Mouse (Mus musculus): ENCODE measurements around the gene Dip2b. TPM values are rescaled to one million over a fixed set of nuclear protein-coding genes. Genes with fewer than 3 reads are reported as not detected.
A peak's percentile ranks its signal among the peaks of the same experiment; 100 is the strongest.

The Dip2b gene
- total RNA-seq, 2 experiments from 2014 or later: 6.1 to 10.6 TPM

DNA sequence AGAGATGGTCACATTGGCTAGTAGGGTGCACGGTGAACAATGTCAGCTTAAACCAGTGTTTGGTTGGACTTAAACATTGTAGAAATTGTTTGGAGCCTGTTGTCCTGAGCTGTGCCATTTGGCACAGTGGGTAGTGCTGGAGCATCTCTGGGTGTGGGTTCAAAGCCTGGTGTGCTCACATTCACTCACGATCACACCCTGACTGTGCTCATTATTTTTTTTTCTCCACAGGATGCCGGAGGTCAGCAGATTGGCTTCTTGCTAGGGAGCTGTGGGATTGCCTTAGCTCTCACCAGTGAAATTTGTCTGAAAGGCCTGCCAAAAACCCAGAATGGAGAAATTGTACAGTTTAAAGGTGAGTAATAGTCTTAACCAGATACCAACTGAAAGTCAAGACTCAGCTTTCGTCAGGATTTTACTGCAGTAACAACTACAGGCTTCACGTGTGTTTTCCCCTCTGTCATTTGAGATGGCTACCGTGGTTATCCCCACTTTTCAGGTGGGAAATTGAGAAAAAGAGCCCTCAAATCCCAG lies 123.3 kb downstream of the Dip2b start:
- ATAC-seq (replicated peaks; ENCODE audit: low FRiP score, low TSS enrichment, poor library complexity, severe bottlenecking): no peak

DNA sequence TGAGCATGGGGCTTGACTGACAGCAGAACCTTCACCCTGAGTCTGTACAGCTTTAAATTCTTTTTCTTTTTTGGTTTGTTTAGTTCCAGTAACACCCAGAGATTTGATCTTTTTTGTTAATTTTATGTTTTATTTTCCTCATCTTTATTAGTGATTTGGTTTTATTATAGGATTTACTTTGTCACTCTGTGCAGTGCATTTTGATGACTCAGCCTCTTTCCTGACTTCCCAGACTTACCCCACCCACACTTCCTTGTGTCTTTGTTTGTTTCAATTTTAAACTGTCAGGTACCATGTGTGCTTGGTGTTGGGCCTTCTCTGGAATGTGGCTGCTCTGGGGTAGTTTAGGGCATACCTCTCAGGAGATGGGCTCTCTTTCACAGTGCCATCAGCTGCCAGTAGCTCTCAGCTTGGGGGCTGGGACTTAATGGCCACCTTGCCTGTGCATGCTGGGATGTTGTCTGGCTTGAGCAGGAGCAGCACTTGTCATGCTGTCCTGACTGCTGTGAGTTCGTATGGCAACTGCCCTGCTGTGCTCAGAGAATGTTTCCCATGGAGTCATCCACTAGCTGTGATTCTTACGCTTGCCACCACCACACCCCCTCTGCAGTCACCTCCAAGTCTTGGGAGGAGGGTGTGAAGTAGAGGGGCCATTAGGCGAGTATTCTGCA lies 125.1 kb downstream of the Dip2b start:
- no peak for ATAC-seq (replicated peaks; ENCODE audit: low FRiP score, low TSS enrichment, poor library complexity, severe bottlenecking)

DNA sequence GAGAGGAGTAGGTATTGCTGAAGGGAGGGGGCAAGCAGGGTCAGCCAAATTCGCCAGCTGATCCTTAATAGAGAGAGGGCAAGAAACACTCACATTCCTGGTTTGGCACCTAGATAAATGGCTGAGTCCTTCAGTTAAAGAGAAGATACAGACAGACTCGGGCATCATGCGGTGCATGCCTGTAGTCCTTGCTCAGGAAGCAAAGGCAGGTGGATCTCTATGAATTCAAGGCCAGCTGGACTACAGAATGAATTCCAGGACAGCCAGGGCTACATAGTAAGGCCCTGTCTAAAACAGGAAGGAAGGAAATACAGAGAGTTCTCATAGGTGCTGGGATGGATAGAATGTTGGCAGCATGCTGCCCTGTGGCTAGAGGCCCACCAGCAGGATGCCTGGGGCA lies 128.0 kb downstream of the Dip2b start:
- ATAC-seq (replicated peaks; ENCODE audit: low FRiP score, low TSS enrichment, poor library complexity, severe bottlenecking): no peak

DNA sequence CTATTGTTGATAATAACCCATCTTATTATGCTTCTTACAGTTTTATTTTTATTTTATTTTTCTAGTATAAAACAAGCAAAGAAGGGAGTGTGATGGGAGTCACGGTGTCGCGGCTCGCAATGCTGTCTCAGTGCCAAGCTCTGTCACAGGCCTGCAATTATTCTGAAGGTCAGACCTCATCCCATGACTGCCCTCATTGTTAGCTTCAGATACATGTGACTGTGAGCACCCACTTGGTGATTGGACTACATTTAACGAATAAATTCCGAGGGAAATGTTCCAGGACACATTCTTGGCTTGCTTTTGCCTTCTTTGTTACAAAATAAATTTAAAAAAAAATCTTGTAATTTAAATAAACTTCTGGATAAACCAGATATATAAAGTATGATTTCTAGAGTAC lies 129.3 kb downstream of the Dip2b start:
- no peak for ATAC-seq (replicated peaks; ENCODE audit: low FRiP score, low TSS enrichment, poor library complexity, severe bottlenecking)

DNA sequence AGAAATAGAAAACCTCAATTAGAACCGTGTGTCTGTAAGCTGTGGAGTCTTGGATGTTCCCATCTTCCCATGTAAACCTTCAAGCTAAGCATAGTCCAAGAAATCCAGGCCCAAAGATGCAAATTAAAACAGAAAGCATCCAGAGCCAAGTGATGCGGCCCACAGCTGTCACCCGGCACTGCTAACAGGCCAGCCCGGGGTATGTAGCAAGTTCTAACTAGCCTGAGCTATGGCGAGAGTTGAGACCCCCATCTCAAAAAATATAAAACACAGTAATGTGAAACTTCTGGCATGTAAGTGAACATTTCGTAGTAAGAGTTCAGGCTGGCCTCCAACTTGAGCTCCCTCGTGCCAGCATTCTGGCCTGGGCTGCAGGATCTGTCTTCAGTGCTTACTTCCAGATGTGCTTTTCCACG lies 129.7 kb downstream of the Dip2b start:
- ATAC-seq (replicated peaks; ENCODE audit: low FRiP score, low TSS enrichment, poor library complexity, severe bottlenecking): no peak

DNA sequence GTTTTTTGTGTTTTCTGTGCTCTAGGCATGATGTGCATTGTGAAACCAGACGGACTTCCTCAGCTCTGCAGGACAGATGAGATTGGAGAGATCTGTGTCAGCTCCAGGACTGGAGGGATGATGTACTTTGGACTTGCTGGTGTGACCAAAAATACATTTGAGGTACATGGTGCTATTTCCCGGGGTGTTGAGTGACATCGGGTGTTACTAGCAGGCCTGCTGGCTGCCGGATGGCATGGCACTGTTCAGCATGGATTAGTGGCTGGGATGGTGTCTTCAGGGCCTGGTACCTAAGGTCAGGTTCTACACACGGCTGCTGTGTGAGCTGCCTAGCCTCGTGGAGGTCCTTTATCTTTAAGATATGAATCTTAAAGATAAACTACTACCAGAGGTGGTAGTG lies 136.7 kb downstream of the Dip2b start:
- ATAC-seq (replicated peaks; ENCODE audit: low FRiP score, low TSS enrichment, poor library complexity, severe bottlenecking): no peak

DNA sequence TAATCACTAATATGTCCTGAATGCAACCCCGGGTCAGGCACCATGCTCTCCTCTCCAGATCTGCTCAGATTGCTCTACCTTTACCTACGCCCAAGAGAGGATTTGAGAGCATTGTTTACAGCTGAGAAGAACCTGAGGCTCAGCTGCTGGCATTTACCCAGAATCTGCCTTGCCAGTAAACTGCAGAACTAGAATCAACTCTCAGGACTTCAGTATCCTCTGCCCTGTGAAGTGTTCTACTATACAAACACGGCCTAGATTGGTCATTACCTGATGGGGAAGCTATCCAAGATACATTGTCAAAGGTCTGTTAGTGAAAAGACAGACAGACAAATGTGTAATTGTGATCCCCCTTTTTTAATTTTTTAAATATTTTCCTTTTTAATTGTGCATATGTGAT lies 138.7 kb downstream of the Dip2b start:
- ATAC-seq (replicated peaks; ENCODE audit: low FRiP score, low TSS enrichment, poor library complexity, severe bottlenecking): no peak

DNA sequence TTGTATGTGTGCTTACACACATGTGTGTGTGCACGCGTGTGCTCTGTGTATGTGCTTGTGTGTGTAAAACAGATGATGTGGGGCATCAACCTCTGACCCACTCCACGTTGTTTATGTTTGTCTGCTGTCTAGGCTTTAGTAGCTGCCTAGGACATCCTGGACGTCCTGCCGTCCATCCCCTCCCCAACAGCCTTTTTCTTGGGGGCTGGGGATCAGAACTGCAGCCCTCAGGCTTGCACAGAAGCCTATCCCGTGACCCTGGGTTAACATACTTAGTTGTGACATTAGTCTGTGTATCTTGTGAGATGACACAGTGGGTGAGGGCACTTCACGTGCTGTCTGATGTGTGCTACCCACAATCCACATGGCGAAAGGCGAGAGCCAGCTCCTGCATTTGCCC lies 139.1 kb downstream of the Dip2b start:
- ATAC-seq (replicated peaks; ENCODE audit: low FRiP score, low TSS enrichment, poor library complexity, severe bottlenecking): no peak

DNA sequence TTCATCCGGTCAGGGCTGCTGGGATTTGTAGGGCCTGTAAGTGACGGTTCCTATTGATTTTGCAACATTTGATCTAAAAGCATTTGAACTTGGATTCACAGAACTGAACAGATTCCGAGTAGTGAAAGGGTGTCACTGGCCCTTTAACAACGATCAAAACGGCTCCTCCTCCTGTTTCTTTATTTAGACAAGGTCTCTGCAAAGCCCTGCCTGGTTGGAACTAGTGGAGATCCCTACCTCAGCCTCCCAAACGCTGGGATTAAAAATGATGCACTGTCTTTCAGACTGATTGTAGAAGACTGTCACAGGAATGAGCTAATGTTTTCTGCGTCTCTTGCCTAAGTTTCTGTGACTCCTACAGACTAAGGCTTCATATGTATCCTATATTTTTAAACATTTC lies 140.0 kb downstream of the Dip2b start:
- ATAC-seq (replicated peaks; ENCODE audit: low FRiP score, low TSS enrichment, poor library complexity, severe bottlenecking): no peak

DNA sequence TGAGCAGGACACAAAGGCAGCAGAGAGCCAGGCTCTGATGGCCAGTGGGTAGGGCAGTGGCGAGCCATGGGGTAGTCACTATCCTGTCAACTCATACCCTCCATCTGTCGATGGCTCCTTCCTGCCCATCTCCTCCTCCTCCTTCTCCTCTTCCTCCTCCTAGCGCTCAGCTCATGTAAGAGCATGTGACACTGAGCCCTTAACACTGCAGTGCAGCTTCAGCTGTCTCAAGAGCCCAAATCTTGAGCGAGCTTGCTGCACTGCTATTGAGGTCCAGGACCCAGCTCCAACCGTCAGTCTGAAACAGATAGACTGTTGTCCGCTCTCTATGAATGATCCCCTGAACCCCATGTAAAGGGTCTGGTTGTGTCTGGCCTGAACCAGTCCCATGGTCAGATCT lies 141.2 kb downstream of the Dip2b start:
- ATAC-seq (replicated peaks; ENCODE audit: low FRiP score, low TSS enrichment, poor library complexity, severe bottlenecking): peak; percentile 69; the same call in 1 of the 2 replicates

DNA sequence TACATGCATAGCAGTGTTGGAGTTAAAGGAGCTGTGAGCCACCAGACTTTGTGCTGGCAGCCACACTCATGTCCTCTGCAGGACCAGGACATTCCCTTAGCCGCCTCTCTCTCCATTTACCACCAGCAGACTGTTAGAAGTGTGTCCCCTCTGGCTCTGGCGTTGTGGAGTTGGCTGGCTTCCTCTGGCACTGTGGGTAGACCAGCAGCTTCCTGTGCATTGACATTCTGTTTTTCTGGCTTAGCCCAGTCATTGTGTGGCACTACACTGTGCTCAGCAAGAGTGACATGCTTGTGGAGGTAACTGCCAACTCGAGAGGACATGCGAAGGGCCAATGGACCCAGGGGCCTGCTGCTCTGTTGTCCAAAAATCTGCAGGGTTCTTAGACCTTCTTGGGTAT lies 141.8 kb downstream of the Dip2b start:
- ATAC-seq (replicated peaks; ENCODE audit: low FRiP score, low TSS enrichment, poor library complexity, severe bottlenecking): no peak

DNA sequence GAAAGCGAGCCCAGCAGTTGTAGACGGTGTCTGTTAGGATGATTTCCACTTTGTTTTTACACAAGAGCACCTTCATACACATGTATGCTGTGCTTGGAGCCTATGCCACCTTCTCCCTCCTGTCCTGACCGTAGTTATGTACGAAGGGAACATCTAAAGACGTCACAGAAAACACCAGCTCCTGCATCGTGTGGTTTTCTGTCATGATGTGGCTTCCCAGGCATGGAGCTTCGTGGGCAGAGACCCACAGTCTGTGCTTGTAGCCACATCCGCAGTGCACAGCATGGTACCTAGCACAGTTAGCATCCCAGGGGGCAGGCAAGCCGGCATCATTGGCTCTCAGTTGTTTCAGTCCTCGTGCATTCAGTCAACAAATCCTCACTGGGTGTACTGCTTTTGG lies 143.4 kb downstream of the Dip2b start:
- no peak for ATAC-seq (replicated peaks; ENCODE audit: low FRiP score, low TSS enrichment, poor library complexity, severe bottlenecking)

DNA sequence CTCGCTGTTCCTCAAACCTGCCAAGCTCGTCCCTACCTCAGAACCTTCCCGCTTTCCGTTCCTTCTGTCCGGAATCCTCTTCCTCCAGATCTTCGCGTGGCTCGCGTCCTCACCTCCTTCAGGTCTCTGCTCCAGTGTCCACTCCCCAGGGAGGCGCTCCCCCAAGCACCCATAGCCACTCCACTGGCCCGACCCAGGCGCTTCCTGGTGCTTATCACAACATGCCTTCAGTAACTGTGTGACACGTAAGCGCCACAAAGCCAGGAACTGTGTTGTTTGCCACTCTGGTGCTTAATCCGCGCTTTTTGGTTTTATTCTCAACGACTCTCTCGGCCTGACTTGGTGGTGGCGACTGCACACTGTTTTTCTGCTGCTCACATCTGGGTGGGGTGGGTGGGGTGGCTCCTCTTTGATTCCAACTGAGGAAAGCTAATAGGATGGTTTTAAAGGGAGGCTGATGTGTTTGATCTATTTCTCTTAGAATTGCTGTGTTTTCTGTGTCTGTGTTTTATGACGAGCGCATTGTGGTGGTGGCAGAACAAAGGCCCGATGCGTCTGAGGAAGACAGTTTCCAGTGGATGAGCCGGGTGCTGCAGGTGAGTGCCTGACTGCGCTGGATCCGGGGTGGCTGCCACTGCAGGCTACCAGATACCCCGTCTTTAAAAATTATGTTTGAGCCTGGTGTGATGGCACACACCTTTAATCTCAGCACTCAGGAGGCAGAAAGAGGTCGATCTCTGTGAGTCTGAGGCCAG lies 144.2 kb downstream of the Dip2b start:
- peak; percentile 47 for ATAC-seq (replicated peaks; ENCODE audit: low FRiP score, low TSS enrichment, poor library complexity, severe bottlenecking)

DNA sequence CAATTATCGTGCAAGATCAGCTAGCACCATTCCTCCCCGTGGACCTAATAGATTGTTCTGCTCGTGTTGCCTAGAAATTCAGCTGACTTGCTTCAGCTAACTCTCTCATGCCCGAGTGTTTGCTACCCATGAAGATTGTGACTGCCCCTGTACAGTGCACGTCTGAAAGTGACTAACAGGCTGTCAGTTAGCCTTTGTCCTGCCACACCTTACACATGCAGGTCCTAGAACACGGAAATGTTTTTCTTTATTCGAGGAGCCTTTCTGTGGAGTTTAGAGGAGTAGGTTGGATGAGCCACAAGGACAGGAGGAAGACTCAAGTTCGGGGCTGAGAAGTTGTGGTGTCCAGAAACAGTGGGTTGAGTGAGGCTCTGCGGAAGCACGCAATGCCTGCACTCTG lies 145.0 kb downstream of the Dip2b start:
- no peak for ATAC-seq (replicated peaks; ENCODE audit: low FRiP score, low TSS enrichment, poor library complexity, severe bottlenecking)

DNA sequence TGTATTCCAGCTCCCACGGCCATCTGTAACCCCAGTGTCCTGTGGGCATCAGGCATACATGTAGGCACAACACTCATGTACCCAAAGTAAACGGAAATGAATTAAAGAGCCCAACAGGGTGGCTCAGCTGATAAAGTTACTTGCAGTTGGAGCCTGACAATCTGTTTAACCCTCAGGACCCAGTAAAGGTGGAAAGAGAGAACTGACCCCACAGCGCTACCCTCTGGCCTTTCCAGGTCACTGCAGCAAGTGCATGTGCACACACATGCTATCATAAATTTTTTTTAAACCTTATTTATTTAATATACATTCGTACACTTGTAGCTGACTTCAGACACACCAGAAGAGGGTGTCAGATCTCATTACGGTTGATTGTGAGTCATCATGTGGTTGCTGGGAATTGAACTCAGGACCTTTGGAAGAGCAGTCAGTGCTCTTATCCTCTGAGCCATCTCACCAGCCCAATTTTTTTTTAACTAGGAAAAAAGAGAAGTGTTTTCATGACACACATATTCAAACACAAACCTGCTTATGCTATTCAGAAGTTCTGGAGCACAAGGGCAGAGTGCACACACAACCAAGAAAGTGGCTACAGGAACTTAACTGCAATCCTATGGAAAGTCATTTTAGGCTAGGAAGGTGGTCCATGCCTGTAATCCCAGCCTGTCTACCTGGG lies 146.5 kb downstream of the Dip2b start:
- peak; percentile 51 for ATAC-seq (replicated peaks; ENCODE audit: low FRiP score, low TSS enrichment, poor library complexity, severe bottlenecking)

DNA sequence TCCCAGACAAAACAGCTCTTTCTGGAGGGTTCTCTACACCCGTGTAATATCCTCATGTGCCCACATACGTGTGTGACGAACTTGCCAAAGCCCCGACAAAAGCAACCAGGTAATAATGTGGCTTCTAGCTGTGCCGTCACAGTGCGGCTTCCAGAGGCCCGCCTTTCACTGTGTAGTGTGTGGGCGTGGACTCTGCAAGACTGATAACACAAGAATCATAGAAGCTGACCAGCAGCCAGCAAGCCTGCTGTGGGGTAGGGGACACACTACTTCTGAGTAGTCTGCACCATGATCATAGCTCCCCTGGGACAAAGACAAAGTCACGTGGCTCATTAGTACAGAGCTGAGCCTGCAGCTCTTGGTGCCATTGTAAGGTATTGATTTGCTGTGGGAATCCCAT lies 147.8 kb downstream of the Dip2b start:
- ATAC-seq (replicated peaks; ENCODE audit: low FRiP score, low TSS enrichment, poor library complexity, severe bottlenecking): peak; percentile 24; the same call in 1 of the 2 replicates

DNA sequence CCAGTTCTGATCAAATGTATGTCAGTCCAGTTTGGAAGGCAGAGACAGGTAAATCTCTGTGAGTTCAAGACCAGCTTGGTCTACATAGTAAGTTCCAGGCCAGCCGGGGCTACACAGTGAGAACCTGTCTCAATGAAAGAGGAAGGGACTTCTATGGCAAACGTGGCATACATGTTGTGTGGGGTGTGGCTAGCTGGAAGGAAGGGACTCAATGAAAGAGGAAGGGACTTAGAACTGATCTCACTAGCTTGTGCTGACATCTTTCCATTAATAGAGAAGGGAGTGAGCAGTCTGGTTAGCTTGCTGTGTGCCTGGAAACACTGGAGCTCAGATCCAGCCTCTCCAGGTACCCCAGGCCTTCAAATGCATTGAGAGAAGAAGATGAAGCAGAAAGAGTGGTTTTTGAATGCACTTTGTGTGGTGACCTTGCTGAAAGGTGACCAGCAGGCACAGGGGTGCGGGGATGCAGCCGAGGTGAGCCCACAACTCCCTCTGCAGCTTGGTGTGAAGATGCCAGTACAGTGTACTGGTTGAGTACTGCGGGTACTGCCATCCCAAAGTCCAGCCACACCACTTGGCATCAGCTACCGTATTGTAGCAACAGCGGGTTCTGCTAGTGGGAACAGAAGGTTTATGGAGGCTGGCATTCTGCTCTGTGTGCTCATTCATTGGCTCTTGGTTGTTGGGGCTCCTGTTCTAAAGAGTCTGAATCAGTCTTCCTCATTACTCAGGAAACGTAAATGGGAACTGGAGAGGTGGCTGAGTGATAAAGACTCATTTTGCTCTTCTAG lies 148.6 kb downstream of the Dip2b start:
- no peak for ATAC-seq (replicated peaks; ENCODE audit: low FRiP score, low TSS enrichment, poor library complexity, severe bottlenecking)

DNA sequence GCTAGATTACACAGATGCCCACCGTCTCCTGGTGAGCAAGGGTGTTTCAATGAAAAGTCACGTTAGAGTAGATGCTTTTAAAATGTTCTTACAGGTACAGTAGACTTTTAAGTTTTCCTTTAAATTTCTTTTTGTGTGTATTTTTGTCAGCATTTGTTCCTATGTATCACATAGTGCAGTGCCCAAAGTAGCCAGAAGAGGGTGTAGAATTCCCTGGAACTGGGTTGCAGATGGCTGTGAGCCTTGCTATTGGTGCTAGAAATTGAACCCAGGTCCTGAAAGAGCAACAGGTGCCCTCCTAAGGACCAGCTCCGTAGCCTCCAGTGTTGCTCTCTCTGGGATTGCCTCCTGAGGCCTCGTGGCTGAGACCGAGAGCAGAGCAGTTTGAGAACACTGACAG lies 150.1 kb downstream of the Dip2b start:
- no peak for ATAC-seq (replicated peaks; ENCODE audit: low FRiP score, low TSS enrichment, poor library complexity, severe bottlenecking)

DNA sequence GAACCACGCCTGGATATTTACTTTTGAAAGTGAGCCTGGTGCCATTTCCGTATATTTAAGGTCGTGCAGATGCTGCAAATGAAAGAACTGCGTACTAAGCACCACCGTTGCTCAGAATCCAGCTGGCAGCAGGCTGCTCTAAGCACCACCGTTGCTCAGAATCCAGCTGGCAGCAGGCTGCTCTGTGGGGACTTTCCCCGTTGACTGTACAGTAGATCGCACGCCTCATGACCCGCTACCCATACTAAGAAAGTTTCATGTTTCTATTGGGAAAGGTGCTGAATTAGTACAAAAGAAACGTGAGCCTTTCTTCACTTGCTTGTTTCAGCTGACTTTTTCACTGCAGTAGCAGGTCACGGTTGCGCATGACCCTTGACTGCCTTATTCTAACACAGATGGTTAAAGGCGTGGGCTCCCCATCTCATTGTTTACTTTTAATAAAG lies 150.5 kb downstream of the Dip2b start:
- no peak for ATAC-seq (replicated peaks; ENCODE audit: low FRiP score, low TSS enrichment, poor library complexity, severe bottlenecking)

DNA sequence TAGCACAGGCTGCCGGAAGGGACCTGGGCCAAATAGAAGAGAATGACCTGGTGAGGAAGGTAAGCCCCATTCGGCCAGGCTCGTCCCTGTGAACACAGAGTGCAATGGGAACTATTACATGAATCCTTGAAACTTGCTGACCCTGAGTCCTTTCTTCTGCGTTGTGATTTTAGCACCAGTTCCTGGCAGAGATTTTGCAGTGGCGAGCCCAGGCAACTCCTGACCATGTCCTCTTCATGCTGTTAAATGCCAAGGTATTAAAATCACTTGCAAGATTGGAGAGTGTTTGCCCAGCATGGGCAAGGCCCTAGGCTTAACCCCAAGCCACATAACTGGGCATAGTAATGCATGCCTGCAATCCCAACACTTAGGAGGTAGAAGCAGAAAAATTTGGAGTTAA lies 151.6 kb downstream of the Dip2b start:
- no peak for ATAC-seq (replicated peaks; ENCODE audit: low FRiP score, low TSS enrichment, poor library complexity, severe bottlenecking)
